Mouse (Mus musculus): ENCODE data around the gene Slc2a1. TPM values are rescaled to one million over a fixed set of nuclear protein-coding genes. Genes with fewer than 3 reads are reported as not detected.

The Slc2a1 gene
- total and polyA plus RNA-seq, 2 experiments = 6.9 to 11.1 TPM

DNA sequence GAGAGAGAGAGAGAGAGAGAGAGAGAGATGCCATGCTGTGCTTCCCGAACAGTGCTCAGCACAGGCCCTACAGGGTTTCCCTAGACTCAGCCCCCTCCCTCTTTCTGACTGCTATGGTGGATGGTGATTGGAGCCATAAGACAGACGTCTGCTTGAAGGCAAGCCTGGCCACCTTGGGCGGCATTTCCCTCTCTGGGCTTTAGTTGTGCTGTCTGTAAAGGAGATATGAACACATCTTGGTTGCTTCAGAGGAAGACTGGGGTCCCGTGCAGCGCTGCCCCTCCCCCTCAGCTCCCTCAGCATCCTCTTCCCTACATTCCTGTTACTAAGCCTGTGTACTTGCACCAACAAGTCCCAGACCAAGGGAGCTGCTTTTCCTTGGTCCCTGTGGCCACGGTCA is 33.9 kb upstream of the Slc2a1 start:
- Histone ChIP-seq H3K4me1 (ENCODE audit: control insufficient read depth, insufficient read depth, low read length) (0 out of 2 replicates have a peak, but pooled peaks cover 2% of the 10 kb centered on the region), H3K27ac (replicated peaks; ENCODE audit: insufficient read depth, low read depth, low read length) (no peak overlapping the region), H3K9ac (ENCODE audit: low read depth, low read length) (no peak overlapping the region), H3K27me3 (ENCODE audit: control insufficient read depth, insufficient read depth, low read length) (no peaks in the 10 kb centered on the region; the same call in 1 of the 2 replicates), H3K79me2 (ENCODE audit: control insufficient read depth, insufficient read depth, low read length) (no peaks in the 10 kb centered on the region), H3K36me3 (ENCODE audit: control insufficient read depth, insufficient read depth, low read length) (no peaks in the 10 kb centered on the region), H3K4me3 (ENCODE audit: insufficient read depth, low read depth, low read length) (no peak overlapping the region)
- no peak for DNase-seq (ENCODE audit: extremely low read depth, low read depth, low spot score)
- TF ChIP-seq POLR2A (IDR thresholded peaks at IDR 0.05; ENCODE audit: extremely low read depth, insufficient read depth, low read length) = no peak
- TF ChIP-seq CTCF (IDR thresholded peaks at IDR 0.05; ENCODE audit: low read depth, low read length) = no peak
- 58% methylated on average over 6 of the region's 6 CpGs for WGBS

DNA sequence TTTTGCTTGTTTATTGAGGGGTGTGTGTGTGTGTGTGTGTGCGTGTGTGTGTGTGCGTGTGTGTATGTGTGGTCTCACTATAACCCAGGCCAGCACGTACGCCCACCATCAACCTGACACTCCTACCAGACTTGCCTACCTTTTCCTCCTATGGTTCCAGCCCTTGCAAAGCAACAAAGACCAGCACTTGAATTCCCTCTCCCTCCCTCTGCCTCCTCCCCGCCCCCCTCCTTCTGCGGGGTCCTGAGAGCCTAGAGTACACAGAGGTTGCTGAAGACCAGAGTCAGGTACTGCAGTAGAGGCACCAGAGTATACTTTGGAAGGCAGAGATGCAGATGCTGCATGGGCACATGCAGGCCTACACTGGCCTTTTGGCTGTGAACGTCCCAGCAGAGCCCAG is 33.2 kb upstream of the Slc2a1 start:
- Histone ChIP-seq H3K79me2 (ENCODE audit: control insufficient read depth, insufficient read depth, low read length) (no peaks in the 10 kb centered on the region), H3K4me1 (ENCODE audit: control insufficient read depth, insufficient read depth, low read length) (0 out of 2 replicates have a peak, but pooled peaks cover 2% of the 10 kb centered on the region), H3K27ac (replicated peaks; ENCODE audit: insufficient read depth, low read depth, low read length) (no peak overlapping the region), H3K27me3 (ENCODE audit: control insufficient read depth, insufficient read depth, low read length) (no peaks in the 10 kb centered on the region; the same call in 1 of the 2 replicates), H3K9ac (ENCODE audit: low read depth, low read length) (no peak overlapping the region), H3K4me3 (ENCODE audit: insufficient read depth, low read depth, low read length) (no peak overlapping the region), H3K36me3 (ENCODE audit: control insufficient read depth, insufficient read depth, low read length) (no peaks in the 10 kb centered on the region)
- TF ChIP-seq CTCF (IDR thresholded peaks at IDR 0.05; ENCODE audit: low read depth, low read length) = no peak
- no peak for TF ChIP-seq POLR2A (IDR thresholded peaks at IDR 0.05; ENCODE audit: extremely low read depth, insufficient read depth, low read length)
- DNase-seq (ENCODE audit: extremely low read depth, low read depth, low spot score) = no peak
- WGBS = 73% methylated on average over 7 of the region's 7 CpGs

DNA sequence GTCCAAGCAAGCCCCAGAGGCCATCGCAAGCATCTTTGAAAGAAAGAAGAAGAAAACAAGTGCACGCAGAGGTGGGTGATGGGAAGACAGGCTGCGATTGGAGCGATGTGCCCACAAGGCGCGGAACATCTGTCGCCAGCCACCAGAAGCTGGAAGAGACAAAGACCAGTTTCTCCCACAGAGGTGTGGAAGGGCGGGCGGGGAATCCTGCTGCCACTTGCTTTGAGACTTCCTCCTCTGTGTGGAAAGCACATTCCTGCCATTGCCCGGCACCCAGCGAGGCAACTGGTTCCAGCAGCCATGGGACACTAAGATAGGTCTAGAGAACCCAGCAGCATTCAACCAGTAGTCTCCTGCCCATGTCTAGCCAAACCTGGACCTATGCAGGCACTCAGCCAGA is 32.2 kb upstream of the Slc2a1 start:
- 0 out of 2 replicates have a peak, but pooled peaks cover 2% of the 10 kb centered on the region for H3K4me1 ChIP-seq (ENCODE audit: control insufficient read depth, insufficient read depth, low read length)
- no peak for DNase-seq (ENCODE audit: extremely low read depth, low read depth, low spot score)
- no peaks in the 10 kb centered on the region for H3K79me2 ChIP-seq (ENCODE audit: control insufficient read depth, insufficient read depth, low read length)
- no peaks in the 10 kb centered on the region for H3K36me3 ChIP-seq (ENCODE audit: control insufficient read depth, insufficient read depth, low read length)
- H3K27me3 ChIP-seq (ENCODE audit: control insufficient read depth, insufficient read depth, low read length) = no peaks in the 10 kb centered on the region; the same call in 1 of the 2 replicates
- no peak overlapping the region for H3K9ac ChIP-seq (ENCODE audit: low read depth, low read length)
- 90% methylated on average over 11 of the region's 11 CpGs for whole genome bisulfite sequencing
- no peak for TF ChIP-seq POLR2A (IDR thresholded peaks at IDR 0.05; ENCODE audit: extremely low read depth, insufficient read depth, low read length)
- TF ChIP-seq CTCF (IDR thresholded peaks at IDR 0.05; ENCODE audit: low read depth, low read length) = no peak
- H3K27ac ChIP-seq (replicated peaks; ENCODE audit: insufficient read depth, low read depth, low read length) = no peak overlapping the region
- H3K4me3 ChIP-seq (ENCODE audit: insufficient read depth, low read depth, low read length) = no peak overlapping the region

DNA sequence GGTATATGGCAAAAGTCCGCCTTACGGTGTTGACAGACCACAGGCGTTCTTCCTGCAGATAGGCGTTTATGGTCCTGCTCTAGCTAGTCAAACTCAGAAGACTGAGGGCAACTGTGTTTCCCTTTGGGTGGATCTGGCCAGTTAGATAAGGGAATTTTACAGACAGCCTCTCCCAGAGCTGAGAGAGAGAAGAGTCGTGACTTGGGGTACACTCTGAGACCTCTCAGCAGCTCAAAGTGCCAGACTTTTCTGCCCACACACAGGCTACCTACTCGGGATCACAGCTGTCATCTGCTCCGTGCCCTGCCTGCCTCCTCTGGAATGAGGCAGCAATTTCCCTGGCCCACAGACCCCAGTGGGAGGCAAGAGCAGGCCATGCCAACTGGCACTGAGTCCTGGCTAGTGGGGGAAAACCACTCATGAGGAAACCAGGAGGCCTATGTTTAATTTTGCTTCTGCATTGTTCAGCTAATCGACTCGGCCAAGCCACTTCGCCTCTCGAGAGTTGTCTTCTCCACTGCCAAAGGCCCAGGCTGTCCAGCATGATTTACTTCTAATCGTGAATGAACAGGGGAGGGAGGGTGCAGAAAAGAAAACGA is 31.3 kb upstream of the Slc2a1 start:
- no peak overlapping the region for H3K4me3 ChIP-seq (ENCODE audit: insufficient read depth, low read depth, low read length)
- DNase-seq (ENCODE audit: extremely low read depth, low read depth, low spot score) = no peak
- no peak for TF ChIP-seq CTCF (IDR thresholded peaks at IDR 0.05; ENCODE audit: low read depth, low read length)
- no peak for TF ChIP-seq POLR2A (IDR thresholded peaks at IDR 0.05; ENCODE audit: extremely low read depth, insufficient read depth, low read length)
- WGBS = 73% methylated on average over 13 of the region's 13 CpGs
- H3K79me2 ChIP-seq (ENCODE audit: control insufficient read depth, insufficient read depth, low read length) = no peaks in the 10 kb centered on the region
- no peak overlapping the region for H3K9ac ChIP-seq (ENCODE audit: low read depth, low read length)
- H3K27ac ChIP-seq (replicated peaks; ENCODE audit: insufficient read depth, low read depth, low read length) = no peak overlapping the region
- H3K4me1 ChIP-seq (ENCODE audit: control insufficient read depth, insufficient read depth, low read length) = no peaks in the 10 kb centered on the region
- no peaks in the 10 kb centered on the region for H3K36me3 ChIP-seq (ENCODE audit: control insufficient read depth, insufficient read depth, low read length)
- no peaks in the 10 kb centered on the region; the same call in 1 of the 2 replicates for H3K27me3 ChIP-seq (ENCODE audit: control insufficient read depth, insufficient read depth, low read length)

DNA sequence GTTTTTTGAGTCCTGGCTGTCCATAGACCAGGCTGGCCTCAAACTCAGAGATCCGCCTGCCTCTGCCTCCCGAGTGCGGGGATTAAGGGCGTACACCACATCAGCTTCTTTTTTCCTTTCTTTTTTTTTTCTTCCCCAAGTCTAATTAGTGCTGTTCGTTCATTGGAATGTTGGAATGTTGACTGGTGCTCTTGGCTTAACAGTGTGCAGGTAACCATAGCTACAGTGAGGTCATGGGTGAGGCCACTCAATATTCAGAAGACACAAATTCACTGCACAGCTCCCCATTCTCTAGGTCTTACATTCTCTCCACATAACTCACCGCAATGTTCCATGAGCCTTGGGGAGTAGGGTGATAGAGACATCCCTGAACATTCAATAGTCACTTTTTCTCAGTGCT is 28.6 kb upstream of the Slc2a1 start:
- H3K27ac ChIP-seq (replicated peaks; ENCODE audit: insufficient read depth, low read depth, low read length) = no peak overlapping the region
- no peaks in the 10 kb centered on the region for H3K36me3 ChIP-seq (ENCODE audit: control insufficient read depth, insufficient read depth, low read length)
- H3K79me2 ChIP-seq (ENCODE audit: control insufficient read depth, insufficient read depth, low read length) = no peaks in the 10 kb centered on the region
- 90% methylated on average over 6 of the region's 6 CpGs for WGBS
- no peak for DNase-seq (ENCODE audit: extremely low read depth, low read depth, low spot score)
- no peaks in the 10 kb centered on the region for H3K4me1 ChIP-seq (ENCODE audit: control insufficient read depth, insufficient read depth, low read length)
- no peaks in the 10 kb centered on the region for H3K27me3 ChIP-seq (ENCODE audit: control insufficient read depth, insufficient read depth, low read length)
- no peak overlapping the region for H3K9ac ChIP-seq (ENCODE audit: low read depth, low read length)
- no peak for TF ChIP-seq POLR2A (IDR thresholded peaks at IDR 0.05; ENCODE audit: extremely low read depth, insufficient read depth, low read length)
- H3K4me3 ChIP-seq (ENCODE audit: insufficient read depth, low read depth, low read length) = no peak overlapping the region

DNA sequence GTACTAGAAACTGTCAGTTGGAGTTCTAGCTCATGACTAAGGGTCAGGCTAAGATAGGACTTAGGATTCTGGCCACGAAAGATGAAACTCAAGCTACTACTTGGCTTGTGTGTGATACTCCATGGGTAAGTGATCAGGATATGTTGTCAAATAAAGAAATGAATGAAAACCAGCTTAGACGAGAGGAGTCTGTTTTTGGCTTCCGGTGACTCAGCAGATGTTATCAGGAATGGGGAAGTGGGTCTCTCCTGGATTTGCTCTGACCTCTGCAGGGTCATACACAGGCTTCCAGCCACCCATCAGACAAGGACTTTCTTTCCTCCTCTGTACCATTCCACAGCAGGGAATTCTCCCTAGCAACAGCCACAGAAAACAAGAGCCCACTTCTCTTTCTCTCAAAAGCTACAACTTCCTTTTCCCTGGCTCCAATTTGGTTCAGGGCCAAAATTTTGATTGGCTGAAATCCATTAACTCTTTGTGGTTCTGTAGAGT is 25.7 kb upstream of the Slc2a1 start:
- no peak for DNase-seq (ENCODE audit: extremely low read depth, low read depth, low spot score)
- 56% methylated on average over 3 of the region's 3 CpGs for WGBS

More for the DNA sequence above, 25.7 kb upstream of the Slc2a1 start:
- H3K4me3 ChIP-seq (ENCODE audit: insufficient read depth, low read depth, low read length) = no peak overlapping the region
- no peaks in the 10 kb centered on the region for H3K36me3 ChIP-seq (ENCODE audit: control insufficient read depth, insufficient read depth, low read length)
- TF ChIP-seq CTCF (IDR thresholded peaks at IDR 0.05; ENCODE audit: low read depth, low read length) (no peak), POLR2A (IDR thresholded peaks at IDR 0.05; ENCODE audit: extremely low read depth, insufficient read depth, low read length) (no peak)
- H3K27ac ChIP-seq (replicated peaks; ENCODE audit: insufficient read depth, low read depth, low read length) = no peak overlapping the region
- no peaks in the 10 kb centered on the region for H3K27me3 ChIP-seq (ENCODE audit: control insufficient read depth, insufficient read depth, low read length)
- no peaks in the 10 kb centered on the region for H3K79me2 ChIP-seq (ENCODE audit: control insufficient read depth, insufficient read depth, low read length)
- H3K9ac ChIP-seq (ENCODE audit: low read depth, low read length) = no peak overlapping the region
- H3K4me1 ChIP-seq (ENCODE audit: control insufficient read depth, insufficient read depth, low read length) = peaks cover 5% of the 10 kb centered on the region

All from liver, adult 2 months (tissue).